Mouse (Mus musculus): ENCODE measurements around the gene Bspry.

GRCm38 (mm10) chr4:62501534-62501933, 21.7 kb downstream of the Bspry start:
- TF ChIP-seq POLR2A (IDR thresholded peaks at IDR 0.05; ENCODE audit: insufficient read length, low read depth) (no peak), SRF (IDR thresholded peaks at IDR 0.05; ENCODE audit: control insufficient read depth, insufficient read length, low read depth) (no peak)

All from myocyte (in vitro differentiated cells).